Mouse (Mus musculus) naive thymus-derived CD4-positive, alpha-beta T cell, adult 2 months (primary cell): ENCODE results near the gene Krt83.
"Not testable (repeated sequence)": the region's sequence is repeated elsewhere in the genome, so short reads cannot be mapped to it uniquely, and the experiment has no call there.

ENCODE experiments used
- DNase-seq: peaks from one replicate; pipeline ENCODE4 v3.0.0-alpha.2; 2011; ENCODE audit warnings: low read depth

Gene Krt83

GRCm38 (mm10) chr15:101491431-101491830 lies at the start of gene Krt83:
TSS of gene Krt83 (minus strand) at chr15:101491512.
- DNase-seq = no peak

DNA sequence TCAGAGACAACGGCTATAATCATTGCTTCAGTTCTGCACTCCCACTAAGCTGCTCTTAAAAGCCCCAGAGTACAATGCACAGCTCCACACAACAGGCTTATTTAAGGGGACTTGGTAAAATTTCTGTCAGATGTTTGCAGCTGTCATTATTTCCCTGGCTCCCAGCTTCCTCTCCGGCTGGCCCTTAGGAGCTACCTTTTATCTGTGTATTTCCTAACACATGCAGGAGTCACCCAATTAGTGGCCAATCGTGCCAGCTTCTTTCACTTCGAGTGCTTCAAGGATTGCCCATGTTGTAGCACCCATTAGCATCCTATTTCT lies 47.2 kb upstream of the Krt83 start:
- DNase-seq = no peak

- DNase-seq = no peak
These were observed 46.7 kb upstream of the Krt83 start for GRCm38 (mm10) chr15:101537864-101538579.

DNA sequence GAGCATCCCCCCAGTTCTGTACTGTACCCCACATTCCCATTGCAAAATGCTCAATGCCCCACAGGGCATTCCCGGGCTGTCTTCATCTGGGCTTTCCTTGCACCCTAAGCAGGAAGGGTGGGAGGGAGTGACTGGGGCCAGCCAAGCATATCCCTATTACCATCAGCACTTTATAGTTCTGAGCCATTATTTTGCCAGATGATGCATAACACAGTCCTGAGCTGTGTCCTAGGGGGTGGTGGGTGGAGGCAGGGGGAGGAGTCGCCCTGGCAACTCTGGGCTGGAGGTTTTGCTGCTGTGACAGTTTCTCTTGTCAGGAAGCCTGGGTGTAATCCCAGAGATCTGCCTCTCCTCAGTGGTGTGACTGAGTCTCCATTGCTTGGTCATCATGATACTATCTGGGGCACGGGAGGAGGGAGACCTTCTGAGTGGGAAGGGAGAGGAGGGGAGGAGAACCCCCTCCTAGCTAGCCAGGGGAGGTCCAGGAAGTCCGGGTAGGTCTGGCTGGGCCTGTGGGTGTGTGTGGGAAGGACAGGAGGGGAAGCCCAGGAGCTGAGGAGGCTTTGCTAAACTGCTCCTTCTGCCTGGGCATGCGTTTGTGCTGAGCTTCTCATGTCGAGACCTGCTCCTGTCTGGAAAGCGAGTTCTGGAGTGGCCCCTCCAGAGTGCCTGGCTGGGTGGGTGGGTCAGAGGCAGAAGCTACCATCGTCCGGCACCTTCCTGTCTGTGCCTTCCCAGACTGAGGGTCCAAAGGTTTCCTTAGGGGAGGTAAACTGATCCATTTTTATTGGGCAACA lies 44.9 kb upstream of the Krt83 start:
- no peak for DNase-seq

- DNase-seq = no peak
These were observed 41.4 kb upstream of the Krt83 start, which contains the start of gene Krt84 for GRCm38 (mm10) chr15:101532720-101533119. TSS of gene Krt84 (minus strand) at chr15:101532820.

DNA sequence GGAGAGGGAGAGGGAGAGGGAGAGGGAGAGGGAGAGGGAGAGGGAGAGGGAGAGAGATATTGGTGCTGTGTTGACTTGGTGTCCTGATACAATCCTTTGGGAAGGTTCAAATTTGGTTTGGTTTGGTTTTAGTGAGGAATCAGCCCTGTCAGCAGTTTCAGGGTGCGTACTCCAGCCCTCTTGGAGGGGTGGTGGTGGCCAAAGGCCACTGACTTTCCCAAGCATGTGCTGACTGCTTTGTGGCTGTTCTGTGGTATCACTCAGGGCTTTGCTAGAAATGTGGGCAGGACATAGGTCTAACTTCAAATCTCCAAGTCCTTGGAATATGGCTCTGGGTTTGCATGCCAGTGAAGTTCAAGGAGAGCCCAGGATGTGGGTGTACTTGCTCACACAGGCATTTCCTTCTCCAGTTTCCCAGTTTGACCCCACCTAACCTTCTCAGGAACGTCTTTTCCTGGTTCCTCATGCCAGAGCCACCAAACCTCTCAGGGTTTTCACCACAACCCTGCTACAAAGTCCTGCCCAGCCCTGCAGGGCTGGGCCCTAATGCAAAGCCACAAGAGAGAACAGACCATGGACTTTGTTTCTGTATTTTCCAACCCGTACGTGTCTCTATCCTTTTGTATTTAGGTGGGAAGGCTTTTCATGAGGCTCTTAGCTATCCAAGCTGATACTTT lies 31.4 kb upstream of the Krt83 start:
- DNase-seq = no peak

DNA sequence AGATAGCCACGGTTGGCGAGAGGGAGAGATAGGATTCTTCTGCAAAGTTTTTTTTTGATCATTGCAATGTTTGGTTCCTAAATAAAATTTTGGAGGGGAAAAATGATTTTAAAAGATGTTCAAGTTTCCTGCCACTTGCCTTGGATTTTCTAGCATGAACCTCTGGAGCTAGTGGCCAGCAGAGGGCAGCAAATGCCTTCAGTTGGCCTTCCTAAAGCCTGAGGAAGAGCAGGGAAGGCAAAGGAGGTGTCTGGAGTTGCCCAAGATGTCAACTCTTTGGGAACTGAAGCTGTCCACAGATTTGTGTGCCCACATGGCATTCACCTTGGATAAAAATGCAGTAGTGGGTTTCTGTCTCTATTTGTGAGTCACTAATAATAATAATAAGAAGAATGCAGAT lies 28.5 kb upstream of the Krt83 start:
- peak; percentile 34 for DNase-seq

- DNase-seq = not testable (repeated sequence)
These were observed 25.8 kb upstream of the Krt83 start, which contains the start of gene Gm49425 for GRCm38 (mm10) chr15:101517161-101517560. TSS of gene Gm49425 (minus strand) at chr15:101517261.

GRCm38 (mm10) chr15:101508247-101508646 lies 16.9 kb upstream of the Krt83 start:
- no peak for DNase-seq

DNA sequence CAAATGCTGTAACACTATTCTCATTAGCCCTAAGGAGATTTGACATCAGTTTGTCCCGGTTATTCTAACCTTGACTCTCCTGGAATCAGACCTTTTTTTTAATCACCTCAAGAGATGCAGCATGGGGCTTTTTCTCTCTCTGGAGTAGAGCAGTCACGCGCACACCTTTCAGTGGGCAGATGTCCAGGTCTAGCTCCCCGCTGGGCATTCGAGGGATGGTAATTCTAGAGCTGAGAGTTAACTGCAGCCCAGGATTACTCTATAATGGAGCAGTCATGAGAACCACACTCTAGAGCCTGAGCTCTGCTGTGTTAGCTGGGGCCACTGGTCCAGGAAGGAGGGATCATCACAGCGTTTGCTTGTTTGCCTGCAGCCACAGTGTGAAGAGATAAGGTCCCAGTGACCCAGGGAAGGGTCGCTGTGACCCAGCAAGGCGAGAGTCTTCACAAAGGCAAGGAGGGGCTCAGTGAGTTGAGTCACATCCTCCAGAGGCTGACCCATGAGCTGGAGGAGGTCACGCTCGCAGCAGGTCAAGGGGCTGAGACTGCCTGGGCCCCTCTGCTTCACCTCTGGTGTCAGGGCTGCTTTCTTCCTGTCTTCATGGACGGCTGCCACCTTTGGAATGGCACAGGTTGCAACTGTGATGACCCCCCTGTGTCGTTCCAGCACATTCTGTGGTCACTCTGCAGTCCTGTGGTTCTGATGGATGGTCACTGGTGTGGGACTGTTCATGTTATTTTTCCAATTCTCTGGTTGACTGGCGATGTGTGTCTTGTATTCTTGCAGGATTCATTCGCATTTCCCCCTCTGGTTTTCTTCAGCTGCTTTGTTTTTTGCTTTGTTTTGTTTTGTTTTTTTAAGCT lies 15.8 kb upstream of the Krt83 start:
- no peak for DNase-seq

- no peak for DNase-seq
These were observed 5.9 kb upstream of the Krt83 start for GRCm38 (mm10) chr15:101497181-101497580.

DNA sequence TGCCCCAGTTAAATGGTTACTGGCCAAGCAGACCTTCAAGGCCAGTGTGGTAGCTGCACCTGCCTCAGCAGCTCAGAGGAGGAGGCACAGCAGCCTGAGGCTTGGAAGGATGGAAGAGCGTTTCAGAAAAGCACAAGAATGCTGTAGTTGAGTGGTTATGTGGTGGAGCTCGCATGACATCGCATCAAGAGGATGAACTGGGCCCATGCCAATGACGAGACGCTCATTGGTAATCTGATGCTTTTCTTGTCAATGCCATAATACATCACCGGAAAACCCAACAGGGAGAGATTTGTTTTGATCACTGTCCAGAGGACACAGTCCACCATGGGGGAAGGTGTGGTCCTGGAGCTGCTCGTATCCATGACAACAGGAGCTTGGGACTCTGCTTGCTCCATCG lies 4.0 kb upstream of the Krt83 start:
- DNase-seq = no peak

GRCm38 (mm10) chr15:101494203-101494602 lies 2.9 kb upstream of the Krt83 start:
- no peak for DNase-seq

DNA sequence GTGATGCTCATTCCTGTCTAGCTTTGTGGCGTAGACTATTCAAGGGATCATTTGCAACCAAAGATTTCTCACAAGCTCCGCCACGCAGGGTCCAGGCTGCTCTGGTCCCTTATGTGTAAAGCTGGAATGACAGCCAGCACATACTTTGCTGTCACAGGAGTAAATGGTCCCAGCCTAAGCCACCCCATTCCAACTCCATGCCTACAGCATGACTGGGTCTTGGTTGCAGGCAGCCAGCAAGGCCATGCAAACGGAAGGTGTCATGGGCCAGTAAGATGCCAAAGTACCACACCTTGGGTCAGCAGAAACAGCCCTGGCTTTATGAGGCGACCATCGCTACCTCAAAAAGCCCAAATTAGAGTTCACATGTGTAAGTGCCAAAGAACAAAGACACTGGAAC lies 2.4 kb upstream of the Krt83 start:
- DNase-seq = no peak

GRCm38 (mm10) chr15:101492718-101493117 lies 1.4 kb upstream of the Krt83 start:
- DNase-seq = no peak

- peak; percentile 28 for DNase-seq
These were observed 5.2 kb downstream of the Krt83 start for GRCm38 (mm10) chr15:101485911-101486635.

GRCm38 (mm10) chr15:101484939-101485338 lies 6.4 kb downstream of the Krt83 start:
- DNase-seq = no peak

DNA sequence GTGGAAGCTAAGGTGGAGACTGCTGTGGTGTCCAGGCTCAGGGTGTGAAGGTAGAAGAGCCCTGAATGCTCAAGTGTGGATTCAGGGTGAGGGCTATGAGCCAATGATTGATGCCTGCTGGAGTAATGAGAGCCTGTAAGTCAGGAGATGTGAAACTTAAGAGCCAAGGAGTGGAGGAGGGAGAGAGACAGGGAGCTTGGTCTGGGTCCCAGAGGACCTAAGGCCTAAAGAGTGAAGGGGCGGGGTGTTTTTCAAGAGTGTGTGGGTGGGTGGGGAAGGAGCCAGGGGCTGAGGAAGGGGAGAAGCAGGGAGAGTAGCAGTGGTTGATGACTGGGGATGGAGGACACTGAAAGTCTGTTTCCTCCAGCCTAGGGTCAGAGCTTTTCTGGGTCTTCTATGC lies 7.7 kb downstream of the Krt83 start:
- no peak for DNase-seq

DNA sequence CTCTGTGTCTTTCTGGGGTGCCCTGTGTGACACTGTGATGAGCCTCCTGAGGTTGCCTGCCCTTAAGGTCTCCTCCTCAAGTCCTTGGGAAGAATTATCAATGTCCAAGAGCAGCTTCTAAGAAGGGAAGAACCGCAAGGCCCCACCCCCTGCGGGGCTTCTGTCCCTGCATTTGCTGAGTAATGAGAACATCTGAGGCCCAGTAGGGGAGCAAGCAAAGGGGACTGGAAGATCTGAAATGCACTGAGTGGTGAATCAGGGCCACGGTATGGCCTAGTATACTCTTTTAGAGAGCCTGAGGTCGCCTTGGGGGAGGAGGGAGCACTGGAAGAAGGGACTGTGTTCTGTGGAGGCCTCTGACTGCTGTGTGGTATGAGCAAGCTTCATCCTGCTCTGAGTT lies 9.3 kb downstream of the Krt83 start:
- no peak for DNase-seq

- no peak for DNase-seq
These were observed 11.6 kb downstream of the Krt83 start for GRCm38 (mm10) chr15:101479666-101480060.

DNA sequence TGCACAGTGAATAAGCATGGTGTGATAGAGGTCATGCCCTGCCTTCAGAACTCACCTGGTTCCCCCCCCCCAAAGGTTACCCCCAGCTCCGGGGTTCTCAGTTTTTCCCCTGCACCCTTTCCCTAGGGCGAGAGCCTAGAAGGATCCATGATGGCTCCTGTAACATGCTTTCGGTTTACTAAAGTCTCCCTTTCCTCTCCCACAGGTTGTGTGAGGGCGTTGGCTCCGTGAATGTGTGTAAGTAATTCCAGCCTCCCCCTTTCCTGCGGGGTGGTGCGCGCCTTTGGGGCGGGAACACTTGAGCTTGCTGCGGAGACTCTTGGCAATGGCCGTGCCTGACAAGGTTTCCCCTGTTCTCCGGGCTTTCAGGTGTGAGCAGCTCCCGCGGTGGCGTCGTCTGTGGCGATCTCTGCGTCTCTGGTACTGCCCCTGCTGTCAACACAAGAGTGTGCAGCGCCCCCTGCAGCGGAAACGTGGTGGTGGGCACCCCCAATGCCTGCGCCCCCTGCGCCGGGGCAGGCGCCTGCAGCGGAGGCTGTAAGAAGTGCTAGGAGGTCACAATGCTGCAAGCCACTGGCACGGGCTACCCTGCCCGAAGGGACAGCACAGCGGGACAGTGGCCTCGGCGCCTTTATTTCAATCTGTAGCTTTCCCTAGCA lies 12.2 kb downstream of the Krt83 start:
- DNase-seq = peak; percentile 33
